Mouse (Mus musculus): Measurements from ENCODE around the gene Glrx5. TPM values are rescaled to one million over a fixed set of nuclear protein-coding genes. Genes with fewer than 3 reads are reported as not detected.

The Glrx5 gene
- total RNA-seq, 1 experiment from 2014 or later: 10.9 TPM

GRCm38 (mm10) chr12:105054041-105054440, 21.6 kb downstream of the Glrx5 start:
- no peak for ATAC-seq (replicated peaks; ENCODE audit: insufficient number of reproducible peaks, low FRiP score, low TSS enrichment, poor library complexity, severe bottlenecking)

DNA sequence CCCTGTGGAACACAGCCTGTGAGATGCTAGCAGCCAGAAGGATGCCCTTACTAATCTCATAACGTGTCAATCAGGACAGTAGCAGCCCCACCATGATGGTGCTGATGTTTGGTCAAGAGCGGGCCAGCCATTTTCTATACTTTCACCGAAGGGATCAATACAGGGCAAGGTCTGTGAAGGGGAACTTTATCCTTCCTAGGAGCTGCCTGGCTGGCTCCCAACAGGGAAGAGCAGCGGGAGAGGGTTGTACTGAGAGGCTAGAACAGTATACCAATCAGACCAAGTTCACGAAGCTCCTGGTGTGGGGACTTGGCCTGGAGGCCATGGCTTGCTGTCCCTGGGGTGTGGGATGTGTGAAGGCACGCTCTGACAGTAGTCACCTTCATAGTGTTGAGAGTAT, 22.8 kb downstream of the Glrx5 start:
- no peak for ATAC-seq (replicated peaks; ENCODE audit: insufficient number of reproducible peaks, low FRiP score, low TSS enrichment, poor library complexity, severe bottlenecking)

DNA sequence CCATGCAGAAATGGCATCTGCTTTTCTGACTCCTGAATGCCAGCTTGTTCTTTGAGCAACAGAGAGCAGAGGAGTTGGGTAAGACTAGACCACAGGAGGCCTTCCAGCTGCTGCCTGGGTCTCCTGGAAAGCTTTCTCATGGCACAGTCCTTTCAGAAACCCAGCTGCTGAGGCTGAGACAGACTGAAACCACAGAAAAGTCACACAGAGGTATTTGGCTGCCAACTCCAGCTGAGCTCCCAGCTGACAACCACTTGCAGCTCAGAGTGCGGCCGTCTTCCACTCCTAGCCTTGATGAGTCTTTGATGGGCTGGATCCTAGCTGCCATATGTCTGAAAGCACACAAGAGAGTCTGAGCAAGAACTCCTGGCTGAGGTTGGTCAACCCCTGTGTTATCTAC, 27.5 kb downstream of the Glrx5 start:
- ATAC-seq (replicated peaks; ENCODE audit: insufficient number of reproducible peaks, low FRiP score, low TSS enrichment, poor library complexity, severe bottlenecking): no peak

DNA sequence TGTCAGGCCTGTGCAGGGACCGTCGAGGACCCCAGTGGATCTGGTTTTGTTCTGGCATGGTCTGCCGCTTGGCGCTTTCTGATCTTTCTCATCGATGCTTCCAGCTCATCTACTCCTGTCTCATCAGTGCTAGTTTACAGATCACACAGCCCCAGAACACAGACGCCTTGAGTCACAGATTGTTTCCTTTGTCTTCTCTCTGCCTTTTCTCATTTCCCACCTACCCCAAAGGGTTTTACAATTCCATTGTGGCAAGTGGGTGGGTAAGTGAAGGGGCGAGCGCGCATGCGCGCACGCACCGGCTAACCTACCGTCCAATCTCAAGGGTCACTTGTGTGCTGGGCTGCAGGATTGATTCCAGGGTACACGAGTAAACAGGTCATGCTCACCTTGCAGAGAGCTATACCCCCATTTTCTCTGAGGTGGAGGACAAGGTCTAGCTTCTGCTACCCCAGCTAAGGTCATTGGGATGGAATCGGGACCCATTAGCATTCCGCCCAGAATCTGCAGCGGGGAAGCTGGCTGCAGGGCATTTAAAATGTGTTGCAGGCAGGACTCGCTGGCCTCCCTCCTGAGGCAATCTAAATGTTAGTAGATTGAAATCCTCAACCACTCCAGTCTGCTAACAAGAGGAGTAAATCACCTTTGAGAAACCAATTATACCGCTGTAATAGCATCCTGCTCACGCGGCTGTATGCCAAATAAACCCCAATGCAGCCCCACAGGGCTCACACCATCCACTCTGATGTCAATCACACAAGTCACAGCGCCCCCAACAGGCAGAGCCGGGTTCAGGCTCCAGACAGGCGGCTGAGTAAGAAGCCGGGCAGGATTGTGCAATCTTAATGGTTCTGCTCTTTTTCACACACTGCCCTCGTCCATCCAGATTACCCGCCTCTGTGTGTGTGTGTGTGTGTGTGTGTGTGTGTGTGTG, 31.0 kb downstream of the Glrx5 start:
- no peak for ATAC-seq (replicated peaks; ENCODE audit: insufficient number of reproducible peaks, low FRiP score, low TSS enrichment, poor library complexity, severe bottlenecking)

GRCm38 (mm10) chr12:105064168-105064567, 31.7 kb downstream of the Glrx5 start:
- ATAC-seq (replicated peaks; ENCODE audit: insufficient number of reproducible peaks, low FRiP score, low TSS enrichment, poor library complexity, severe bottlenecking): no peak

DNA sequence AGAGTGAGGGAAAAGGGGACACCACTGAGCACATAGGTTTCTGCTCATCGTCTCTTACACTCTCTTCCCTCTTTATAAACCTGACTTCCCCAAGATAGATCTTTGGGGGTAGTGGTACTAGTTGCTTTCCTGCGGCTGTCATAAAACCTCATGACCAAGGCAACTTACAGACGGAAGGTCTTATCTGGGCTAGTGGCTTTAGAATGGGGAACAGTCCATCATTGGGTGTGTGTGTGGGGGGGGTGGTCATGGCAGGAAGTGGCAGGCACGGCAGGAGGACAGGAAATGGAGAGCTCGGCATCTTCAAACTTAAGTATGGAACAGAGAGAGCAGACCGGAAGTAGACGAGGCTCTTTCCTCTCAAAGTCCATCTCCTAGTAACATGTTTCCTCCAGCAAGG, 32.6 kb downstream of the Glrx5 start:
- no peak for ATAC-seq (replicated peaks; ENCODE audit: insufficient number of reproducible peaks, low FRiP score, low TSS enrichment, poor library complexity, severe bottlenecking)

- ATAC-seq (replicated peaks; ENCODE audit: insufficient number of reproducible peaks, low FRiP score, low TSS enrichment, poor library complexity, severe bottlenecking): no peak
Observed at GRCm38 (mm10) chr12:105066523-105066922, 34.0 kb downstream of the Glrx5 start.

DNA sequence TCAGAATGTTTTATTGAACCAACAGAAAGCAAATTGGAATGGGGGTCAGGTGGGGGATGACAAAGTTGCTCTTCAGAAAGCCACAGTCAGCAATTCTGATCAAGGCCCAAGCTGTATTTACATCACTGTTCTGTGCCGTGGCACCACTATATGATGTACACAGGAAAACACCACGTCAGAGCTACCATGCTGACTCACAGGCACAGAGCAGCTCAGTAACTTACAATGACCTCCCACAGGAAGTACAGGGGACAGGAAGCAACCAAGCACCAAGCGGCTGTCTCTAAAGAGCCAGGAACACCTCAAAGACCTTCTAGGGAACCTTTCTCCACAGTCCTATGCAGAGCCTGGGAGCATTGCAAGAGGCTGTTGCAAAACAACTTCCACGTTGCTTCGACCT, 36.4 kb downstream of the Glrx5 start:
- no peak for ATAC-seq (replicated peaks; ENCODE audit: insufficient number of reproducible peaks, low FRiP score, low TSS enrichment, poor library complexity, severe bottlenecking)

DNA sequence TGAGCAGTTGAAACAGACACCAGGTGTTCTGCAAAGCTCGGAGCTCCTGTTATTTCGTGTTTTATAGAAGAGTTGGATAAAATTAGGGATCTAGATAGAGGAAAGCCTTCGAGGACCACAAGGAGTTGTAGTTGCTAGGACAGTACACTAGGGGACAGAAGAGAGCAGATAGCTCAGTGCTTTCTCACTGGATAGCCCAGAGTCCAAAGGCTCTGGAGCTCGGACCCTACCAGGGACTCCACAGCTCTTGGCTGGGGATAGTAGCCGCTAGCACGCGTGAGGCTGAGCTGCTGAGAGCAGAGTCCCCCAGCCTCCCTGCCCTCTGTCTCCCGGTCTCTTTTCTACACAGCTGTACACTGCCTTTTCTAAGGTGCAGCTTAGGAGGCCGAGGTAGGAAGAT, 41.2 kb downstream of the Glrx5 start:
- ATAC-seq (replicated peaks; ENCODE audit: insufficient number of reproducible peaks, low FRiP score, low TSS enrichment, poor library complexity, severe bottlenecking): 0 out of 2 replicates have a peak, but pooled peaks have one; percentile 43

DNA sequence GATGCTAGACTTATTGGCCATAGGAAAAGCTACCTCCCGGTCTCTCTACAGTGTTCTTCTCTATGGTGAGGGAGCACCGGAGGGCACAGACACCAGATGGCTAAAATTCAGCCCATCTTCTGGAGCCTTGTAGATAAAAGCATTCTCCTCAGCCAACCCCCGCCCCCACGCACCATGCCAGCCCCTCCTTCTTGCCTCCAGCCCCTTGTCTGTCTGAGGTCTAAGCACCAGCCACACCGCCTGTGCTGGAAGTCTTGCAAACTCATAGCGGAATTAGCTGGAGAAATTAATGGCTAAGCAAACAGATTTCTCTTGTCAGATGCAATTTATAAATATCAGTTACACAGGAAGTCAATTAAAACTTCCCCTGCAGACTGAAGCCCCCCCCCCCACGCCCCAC, 43.0 kb downstream of the Glrx5 start:
- ATAC-seq (replicated peaks; ENCODE audit: insufficient number of reproducible peaks, low FRiP score, low TSS enrichment, poor library complexity, severe bottlenecking): no peak

DNA sequence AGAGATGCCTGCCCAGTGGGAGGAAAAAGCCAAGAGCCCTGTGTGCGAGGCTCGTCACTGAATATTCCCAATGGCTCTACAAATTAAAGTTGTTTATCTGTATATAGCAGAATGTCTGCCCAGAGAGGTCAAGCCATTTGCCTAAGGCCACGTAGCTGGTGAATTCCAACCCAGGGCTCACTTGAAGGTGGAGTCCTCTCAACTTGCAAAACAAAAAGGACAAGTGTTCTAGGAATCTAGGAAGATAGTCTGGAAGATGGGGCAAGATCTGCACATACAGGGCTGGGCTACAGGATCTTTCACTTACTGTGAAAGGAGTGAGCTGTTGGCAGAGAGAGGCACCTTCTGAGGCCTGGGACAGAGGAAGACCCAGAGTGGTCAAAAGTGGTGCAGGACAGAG, 44.0 kb downstream of the Glrx5 start:
- no peak for ATAC-seq (replicated peaks; ENCODE audit: insufficient number of reproducible peaks, low FRiP score, low TSS enrichment, poor library complexity, severe bottlenecking)

DNA sequence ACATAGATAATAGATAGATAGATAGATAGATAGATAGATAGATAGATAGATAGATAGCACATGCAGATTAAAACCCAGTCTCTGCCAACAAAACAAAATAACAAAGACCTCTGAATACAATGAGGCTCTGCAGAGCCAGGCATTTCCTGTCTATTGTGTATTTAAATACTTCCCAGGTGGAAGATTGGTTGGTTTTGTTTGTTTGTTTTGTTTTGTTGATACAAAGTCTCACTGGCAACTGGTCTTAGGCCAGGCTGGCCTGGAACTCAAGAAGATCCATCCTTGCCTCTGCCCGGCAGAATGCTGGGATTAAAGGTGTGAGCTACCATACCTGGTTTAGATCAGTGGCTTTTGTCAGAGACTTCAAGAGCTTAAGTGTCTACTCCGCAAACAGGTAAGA, 44.7 kb downstream of the Glrx5 start:
- no peak for ATAC-seq (replicated peaks; ENCODE audit: insufficient number of reproducible peaks, low FRiP score, low TSS enrichment, poor library complexity, severe bottlenecking)

- ATAC-seq (replicated peaks; ENCODE audit: insufficient number of reproducible peaks, low FRiP score, low TSS enrichment, poor library complexity, severe bottlenecking): no peak
Observed at GRCm38 (mm10) chr12:105084171-105084570, 51.7 kb downstream of the Glrx5 start.

GRCm38 (mm10) chr12:105084816-105085215, 52.3 kb downstream of the Glrx5 start:
- no peak for ATAC-seq (replicated peaks; ENCODE audit: insufficient number of reproducible peaks, low FRiP score, low TSS enrichment, poor library complexity, severe bottlenecking)

DNA sequence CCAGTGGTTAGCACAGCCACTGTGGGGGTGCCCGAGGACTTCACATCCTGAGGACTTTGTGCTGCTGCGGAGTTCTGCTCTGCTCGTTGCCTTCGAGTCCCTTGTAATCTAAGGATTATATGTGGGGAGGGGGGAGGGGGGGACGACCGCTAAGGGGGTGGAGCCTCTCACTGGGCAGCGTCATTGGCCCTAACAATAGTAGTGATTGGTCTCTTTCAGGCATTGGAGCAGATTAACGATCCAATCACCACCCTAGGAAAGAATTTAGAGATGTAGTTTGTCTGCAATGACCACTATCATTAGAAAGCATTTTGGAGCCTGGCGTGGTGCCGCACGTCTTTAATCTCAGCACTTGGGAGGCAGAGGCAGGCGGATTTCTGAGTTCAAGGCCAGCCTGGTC, 52.8 kb downstream of the Glrx5 start:
- ATAC-seq (replicated peaks; ENCODE audit: insufficient number of reproducible peaks, low FRiP score, low TSS enrichment, poor library complexity, severe bottlenecking): no peak

DNA sequence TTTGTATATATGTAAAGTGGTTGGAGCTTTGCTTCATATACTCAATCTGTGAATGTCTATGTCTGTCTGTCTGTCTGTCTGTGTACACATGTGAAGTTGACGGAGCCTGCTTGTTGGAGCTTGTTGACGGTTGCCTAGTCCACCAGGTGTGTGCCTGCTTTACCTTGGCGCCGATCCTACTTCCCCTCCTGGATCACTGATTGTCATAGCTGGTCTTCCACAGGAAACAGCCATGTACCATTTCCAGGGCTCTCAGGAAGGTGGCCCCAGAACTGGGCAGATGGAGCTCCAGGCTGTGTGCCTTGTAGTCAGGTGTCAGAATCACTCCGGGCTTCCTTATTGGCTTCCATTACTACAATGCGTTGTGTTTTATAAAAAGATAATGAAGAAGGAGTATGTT, 54.3 kb downstream of the Glrx5 start:
- no peak for ATAC-seq (replicated peaks; ENCODE audit: insufficient number of reproducible peaks, low FRiP score, low TSS enrichment, poor library complexity, severe bottlenecking)

GRCm38 (mm10) chr12:105087353-105087752, 54.9 kb downstream of the Glrx5 start:
- ATAC-seq (replicated peaks; ENCODE audit: insufficient number of reproducible peaks, low FRiP score, low TSS enrichment, poor library complexity, severe bottlenecking): no peak

DNA sequence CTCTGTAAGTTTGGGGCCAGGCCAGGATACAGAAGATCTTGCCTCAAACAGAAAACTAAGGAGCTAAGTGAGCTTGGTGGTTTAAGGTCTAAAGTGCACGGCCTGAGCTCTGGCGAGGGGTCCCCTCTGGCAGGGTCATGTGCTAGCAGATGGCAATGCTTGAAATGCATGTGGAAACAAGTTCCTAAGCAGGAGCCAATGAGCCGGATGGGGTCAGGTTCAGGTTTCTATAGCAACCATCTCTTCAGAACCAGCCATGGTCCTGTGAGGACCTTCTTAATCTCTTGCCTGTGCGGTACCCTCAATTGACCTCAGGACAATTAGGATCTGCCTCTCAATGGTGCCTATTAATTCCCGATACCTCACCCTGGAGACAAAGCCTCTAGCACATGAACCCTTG, 56.7 kb downstream of the Glrx5 start:
- no peak for ATAC-seq (replicated peaks; ENCODE audit: insufficient number of reproducible peaks, low FRiP score, low TSS enrichment, poor library complexity, severe bottlenecking)

DNA sequence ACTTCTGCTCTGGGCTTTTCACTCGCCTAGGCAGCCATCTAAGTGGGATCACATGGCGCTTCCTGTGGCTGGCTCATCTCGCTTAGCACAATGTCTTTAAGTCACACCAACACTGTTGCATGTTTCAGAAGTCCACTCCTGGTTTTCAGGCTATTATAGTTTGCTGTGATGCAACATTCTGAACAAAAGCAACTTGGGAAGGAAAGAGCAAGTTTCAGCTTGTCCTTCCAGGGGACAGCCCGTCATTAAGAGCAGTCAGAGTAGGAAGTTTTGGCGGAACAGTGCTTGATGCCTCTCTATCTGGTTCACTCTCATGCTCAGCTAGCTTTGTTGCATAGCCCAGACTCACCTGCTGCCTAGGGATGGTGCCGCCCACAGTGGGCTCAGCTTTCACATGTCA, 59.1 kb downstream of the Glrx5 start:
- no peak for ATAC-seq (replicated peaks; ENCODE audit: insufficient number of reproducible peaks, low FRiP score, low TSS enrichment, poor library complexity, severe bottlenecking)

Data from monocyte, adult 5-6 weeks (primary cell).